Mouse (Mus musculus) neural tube, embryonic 11.5 days (tissue): ENCODE data around the gene Ffar2. TPM values are rescaled to one million over a fixed set of nuclear protein-coding genes. Genes with fewer than 3 reads are reported as not detected.

Experiments
- ATAC-seq: fragments of 200-750 bp; cut with Nextera tagmentation; 2 replicates; pipeline ENCODE4 v1.8.0; 2017; ENCODE audit warnings: moderate number of reproducible peaks, mild to moderate bottlenecking, moderate TSS enrichment, moderate library complexity; ENCODE audit not compliant: insufficient read depth, low FRiP score, low TSS enrichment
- DNase-seq: peaks from one replicate; pipeline ENCODE4 v3.0.0-alpha.2; 2015; ENCODE audit warnings: low spot score
- H3K27ac ChIP-seq: fragments of 300-500 bp; sonication (generic); 2 replicates; pipeline ENCODE4 v1.5.1; 2014; ENCODE audit warnings: low read depth, mild to moderate bottlenecking, low read length
- H3K27me3 ChIP-seq: fragments of 300-500 bp; sonication (generic); 2 replicates; pipeline ENCODE4 v1.6.1; 2014; ENCODE audit warnings: mild to moderate bottlenecking, low read length, mixed read lengths; ENCODE audit not compliant: control insufficient read depth, insufficient read depth
- H3K36me3 ChIP-seq: fragments of 300-500 bp; sonication (generic); 2 replicates; pipeline ENCODE4 v1.6.1; 2014; ENCODE audit warnings: mild to moderate bottlenecking, low read length, moderate library complexity, mixed read lengths; ENCODE audit not compliant: control insufficient read depth, insufficient read depth
- H3K4me1 ChIP-seq: fragments of 300-500 bp; sonication (generic); 2 replicates; pipeline ENCODE4 v1.6.1; 2014; ENCODE audit warnings: low read length, mixed read lengths; ENCODE audit not compliant: control insufficient read depth, insufficient read depth
- H3K4me2 ChIP-seq: fragments of 300-500 bp; sonication (generic); 2 replicates; pipeline ENCODE4 v1.6.1; 2014; ENCODE audit warnings: low read depth, mild to moderate bottlenecking, moderate library complexity
- H3K4me3 ChIP-seq: fragments of 300-500 bp; sonication (generic); 2 replicates; pipeline ENCODE4 v1.5.1; 2014; ENCODE audit warnings: low read depth, low read length
- H3K9ac ChIP-seq: fragments of 300-500 bp; sonication (generic); 2 replicates; pipeline ENCODE4 v1.6.1; 2014; ENCODE audit warnings: mild to moderate bottlenecking, low read length
- H3K9me3 ChIP-seq: fragments of 300-500 bp; sonication (generic); 2 replicates; pipeline ENCODE4 v1.6.1; 2016; ENCODE audit warnings: low read length; ENCODE audit not compliant: control insufficient read depth
- WGBS: fragments of 180-500 bp; shearing (Covaris S2); extraction: QIAGEN DNeasy Blood & Tissue Kit; methylation state at CpG from one replicate; pipeline ENCODE4 v1.1.7; 2014; 5-methylcytosine and 5-hydroxymethylcytosine counted together
- polyA plus RNA-seq: library from polyadenylated mRNA; unstranded; fragments of >200 nt; fragmentation: Nextera tagmentation; extraction: Ambion mirVana; gene quantifications from 2 replicates; pipeline ENCODE4 v1.2.1, GENCODE M21; 2014

Ffar2 gene
- polyA plus RNA-seq, 1 experiment from 2014 or later: not detected

DNA sequence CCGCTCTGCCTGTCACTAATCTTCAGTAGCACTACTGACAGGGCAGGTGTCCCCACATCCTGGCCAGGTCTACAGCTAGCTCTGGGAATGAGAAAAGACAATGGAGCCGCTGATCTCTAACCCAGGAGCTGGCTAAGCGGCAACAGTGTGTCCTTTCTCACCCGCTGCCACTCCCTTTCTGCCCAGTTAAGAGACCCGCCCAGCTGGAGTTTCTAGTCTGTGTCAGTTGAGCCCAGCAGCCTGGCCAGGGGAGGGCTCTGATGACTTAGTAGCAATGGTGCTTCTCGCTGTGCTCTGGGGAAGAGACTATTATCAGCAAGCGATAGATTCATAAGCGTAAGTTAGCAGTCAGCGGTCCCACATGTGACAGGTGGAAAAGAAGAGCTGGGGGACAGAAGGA, 54.3 kb downstream of the Ffar2 start:
- DNase-seq (no peak), ATAC-seq (no peak)
- Histone ChIP-seq H3K4me1 (no peaks in the 10 kb centered on the region), H3K36me3 (no peaks in the 10 kb centered on the region), H3K27me3 (no peaks in the 10 kb centered on the region), H3K9me3 (no peaks in the 10 kb centered on the region), H3K9ac (no peak overlapping the region), H3K27ac (no peak overlapping the region), H3K4me3 (no peak overlapping the region), H3K4me2 (no peak overlapping the region)
- whole genome bisulfite sequencing: 40% methylated on average over 9 of the region's 9 CpGs

Other genes starting within 250 kb of the Ffar2 start
- gene Kmt2b, start 235.0 kb downstream of the Ffar2 start, polyA plus RNA-seq: 11.5 and 11.9 TPM in 2 replicates
- gene Zbtb32, start 224.9 kb downstream of the Ffar2 start, polyA plus RNA-seq: 0.18 TPM in 1 of 2 replicates, not detected in the other
- 4.8 TPM in 2 replicates for gene Upk1a, start 210.9 kb downstream of the Ffar2 start, polyA plus RNA-seq
- gene Cox6b1, start 197.6 kb downstream of the Ffar2 start, polyA plus RNA-seq: 786 and 833 TPM in 2 replicates
- gene Etv2, start 187.9 kb downstream of the Ffar2 start, polyA plus RNA-seq: not detected in 2 replicates
- 133 and 134 TPM in 2 replicates for gene Rbm42, start 173.5 kb downstream of the Ffar2 start, polyA plus RNA-seq
- 49.4 and 57.7 TPM in 2 replicates for gene Haus5, start 158.8 kb downstream of the Ffar2 start, polyA plus RNA-seq
- not detected in 2 replicates for gene Pmis2, start 152.2 kb downstream of the Ffar2 start, polyA plus RNA-seq
- gene 2200002J24Rik, start 124.8 kb downstream of the Ffar2 start, polyA plus RNA-seq: 0.58 TPM in 1 of 2 replicates, not detected in the other
- 0.81 and 0.84 TPM in 2 replicates for gene Atp4a, start 111.6 kb downstream of the Ffar2 start, polyA plus RNA-seq
- 167 and 172 TPM in 2 replicates for gene Tmem147, start 94.2 kb downstream of the Ffar2 start, polyA plus RNA-seq
- 0.27 and 0.88 TPM in 2 replicates for gene Gapdhs, start 80.1 kb downstream of the Ffar2 start, polyA plus RNA-seq
- gene Sbsn, start 72.3 kb downstream of the Ffar2 start, polyA plus RNA-seq: 0.09 and 0.74 TPM in 2 replicates
- not detected in 2 replicates for gene Dmkn, start 60.0 kb downstream of the Ffar2 start, polyA plus RNA-seq
- gene Krtdap, start 35.9 kb downstream of the Ffar2 start, polyA plus RNA-seq: not detected in 2 replicates
- gene Ffar3, start 32.4 kb upstream of the Ffar2 start, polyA plus RNA-seq: not detected in 2 replicates
- 0.05 TPM in 1 of 2 replicates, not detected in the other for gene Ffar1, start 37.8 kb upstream of the Ffar2 start, polyA plus RNA-seq
- 0.05 TPM in 1 of 2 replicates, not detected in the other for gene Cd22, start 56.6 kb upstream of the Ffar2 start, polyA plus RNA-seq
- 0.16 and 0.41 TPM in 2 replicates for gene Mag, start 91.1 kb upstream of the Ffar2 start, polyA plus RNA-seq
- not detected in 2 replicates for gene Hamp2, start 100.9 kb upstream of the Ffar2 start, polyA plus RNA-seq
- not detected in 2 replicates for gene Hamp, start 120.3 kb upstream of the Ffar2 start, polyA plus RNA-seq
- 27.9 and 28.1 TPM in 2 replicates for gene Usf2, start 133.0 kb upstream of the Ffar2 start, polyA plus RNA-seq
- 14.1 and 16.6 TPM in 2 replicates for gene Lsr, start 149.7 kb upstream of the Ffar2 start, polyA plus RNA-seq
- 0.32 and 0.93 TPM in 2 replicates for gene Fam187b, start 150.0 kb upstream of the Ffar2 start, polyA plus RNA-seq
- 16.2 and 17.3 TPM in 2 replicates for gene Fxyd5, start 218.7 kb upstream of the Ffar2 start, polyA plus RNA-seq
- 30.5 and 36.5 TPM in 2 replicates for gene Fxyd7, start 227.7 kb upstream of the Ffar2 start, polyA plus RNA-seq
- 17.0 and 21.8 TPM in 2 replicates for gene Fxyd1, start 233.4 kb upstream of the Ffar2 start, polyA plus RNA-seq
- 4.6 and 4.9 TPM in 2 replicates for gene Lgi4, start 235.6 kb upstream of the Ffar2 start, polyA plus RNA-seq